Mouse (Mus musculus): Measurements from ENCODE around the gene Setd1b. TPM values are rescaled to one million over a fixed set of nuclear protein-coding genes. Genes with fewer than 3 reads are reported as not detected.

The Setd1b gene
- polyA plus RNA-seq, 1 experiment from 2014 or later, result 4.5 TPM

- H3K9me3 ChIP-seq (ENCODE audit: control insufficient read depth, low read length), result no peaks in the 10 kb centered on the region
- H3K4me1 ChIP-seq (replicated peaks; ENCODE audit: control insufficient read depth, insufficient read depth), result peaks cover 4% of the 10 kb centered on the region
- peak; percentile 0; the same call in 1 of the 2 replicates for ATAC-seq (ENCODE audit: low FRiP score, low TSS enrichment)
- no peaks in the 10 kb centered on the region for H3K27me3 ChIP-seq (ENCODE audit: control insufficient read depth, insufficient read depth, low read length)
- 21% methylated on average over 7 of the region's 7 CpGs for WGBS
- peaks cover 30% of the 10 kb centered on the region for H3K36me3 ChIP-seq (ENCODE audit: control insufficient read depth, insufficient read depth, low read length)
- peak overlapping the region; percentile 30; the same call in 1 of the 2 replicates for H3K4me3 ChIP-seq (ENCODE audit: low read depth, low read length)
- TF ChIP-seq CTCF (IDR thresholded peaks at IDR 0.05; ENCODE audit: low read depth) (no peak), EP300 (optimal IDR thresholded peaks at IDR 0.05) (no peak)
- H3K4me2 ChIP-seq (replicated peaks; ENCODE audit: low read depth), result peak overlapping the region; percentile 48
- H3K9ac ChIP-seq (ENCODE audit: low read length), result peak overlapping the region; percentile 31; the same call in 1 of the 2 replicates
- DNase-seq (ENCODE audit: low spot score), result no peak
- H3K27ac ChIP-seq (replicated peaks), result no peak overlapping the region
Observed at GRCm38 (mm10) chr5:123150641-123151040, 8.6 kb downstream of the Setd1b start.

GRCm38 (mm10) chr5:123151077-123151476 is 9.1 kb downstream of the Setd1b start:
- ATAC-seq (ENCODE audit: low FRiP score, low TSS enrichment) (peak; percentile 41), DNase-seq (ENCODE audit: low spot score) (peak; percentile 61)
- Histone ChIP-seq H3K9ac (ENCODE audit: low read length) (peak overlapping the region; percentile 31; the same call in 1 of the 2 replicates), H3K4me1 (replicated peaks; ENCODE audit: control insufficient read depth, insufficient read depth) (peaks cover 4% of the 10 kb centered on the region), H3K4me2 (replicated peaks; ENCODE audit: low read depth) (peak overlapping the region; percentile 48), H3K9me3 (ENCODE audit: control insufficient read depth, low read length) (no peaks in the 10 kb centered on the region), H3K4me3 (ENCODE audit: low read depth, low read length) (0 out of 2 replicates have a peak overlapping the region, but pooled peaks have one; percentile 30), H3K27ac (replicated peaks) (no peak overlapping the region), H3K27me3 (ENCODE audit: control insufficient read depth, insufficient read depth, low read length) (no peaks in the 10 kb centered on the region), H3K36me3 (ENCODE audit: control insufficient read depth, insufficient read depth, low read length) (peaks cover 30% of the 10 kb centered on the region)
- TF ChIP-seq CTCF (IDR thresholded peaks at IDR 0.05; ENCODE audit: low read depth) (no peak), EP300 (optimal IDR thresholded peaks at IDR 0.05) (no peak)
- WGBS, result 18% methylated on average over 7 of the region's 7 CpGs

- Histone ChIP-seq H3K9me3 (ENCODE audit: control insufficient read depth, low read length) (no peaks in the 10 kb centered on the region), H3K4me3 (ENCODE audit: low read depth, low read length) (no peak overlapping the region), H3K36me3 (ENCODE audit: control insufficient read depth, insufficient read depth, low read length) (peaks cover 26% of the 10 kb centered on the region), H3K27me3 (ENCODE audit: control insufficient read depth, insufficient read depth, low read length) (no peaks in the 10 kb centered on the region), H3K9ac (ENCODE audit: low read length) (no peak overlapping the region), H3K4me2 (replicated peaks; ENCODE audit: low read depth) (no peak overlapping the region), H3K27ac (replicated peaks) (no peak overlapping the region), H3K4me1 (replicated peaks; ENCODE audit: control insufficient read depth, insufficient read depth) (peaks cover 4% of the 10 kb centered on the region)
- TF ChIP-seq EP300 (optimal IDR thresholded peaks at IDR 0.05), result no peak
- TF ChIP-seq CTCF (IDR thresholded peaks at IDR 0.05; ENCODE audit: low read depth), result no peak
- ATAC-seq (ENCODE audit: low FRiP score, low TSS enrichment) (no peak), DNase-seq (ENCODE audit: low spot score) (no peak)
- 90% methylated on average over 13 of the region's 19 CpGs for WGBS
Observed at GRCm38 (mm10) chr5:123151707-123152362, 9.8 kb downstream of the Setd1b start.

GRCm38 (mm10) chr5:123152901-123153300 is 10.9 kb downstream of the Setd1b start:
- WGBS, result 77% methylated on average over 1 of the region's 1 CpGs
- H3K9ac ChIP-seq (ENCODE audit: low read length), result no peak overlapping the region
- H3K36me3 ChIP-seq (ENCODE audit: control insufficient read depth, insufficient read depth, low read length), result peaks cover 31% of the 10 kb centered on the region

DNA sequence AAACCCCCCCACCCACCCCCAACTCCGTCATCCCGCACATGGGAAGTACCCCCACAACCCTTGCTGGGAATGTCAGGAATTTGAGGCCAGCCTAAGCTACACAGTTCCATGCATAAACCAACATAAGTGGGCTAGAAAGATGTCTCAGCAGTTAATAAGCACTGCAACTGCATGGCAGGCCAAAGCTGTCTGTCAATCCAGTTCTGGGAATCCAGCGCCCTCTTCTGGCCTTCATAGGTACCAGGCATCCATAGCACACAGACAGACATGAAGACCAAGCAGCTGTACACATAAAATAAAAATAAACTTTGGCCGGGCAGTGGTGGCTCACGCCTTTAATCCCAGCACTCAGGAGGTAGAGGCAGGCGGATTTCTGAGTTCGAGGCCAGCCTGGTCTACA is 13.4 kb downstream of the Setd1b start:
- TF ChIP-seq EP300 (optimal IDR thresholded peaks at IDR 0.05) (no peak), CTCF (IDR thresholded peaks at IDR 0.05; ENCODE audit: low read depth) (peak; percentile 85)
- H3K4me2 ChIP-seq (replicated peaks; ENCODE audit: low read depth), result no peak overlapping the region
- H3K9ac ChIP-seq (ENCODE audit: low read length), result no peak overlapping the region
- WGBS, result 36% methylated on average over 7 of the region's 7 CpGs
- DNase-seq (ENCODE audit: low spot score) (peak; percentile 72), ATAC-seq (ENCODE audit: low FRiP score, low TSS enrichment) (0 out of 2 replicates have a peak, but pooled peaks have one; percentile 18)
- no peaks in the 10 kb centered on the region for H3K9me3 ChIP-seq (ENCODE audit: control insufficient read depth, low read length)
- no peak overlapping the region for H3K27ac ChIP-seq (replicated peaks)
- H3K4me3 ChIP-seq (ENCODE audit: low read depth, low read length), result no peak overlapping the region
- no peaks in the 10 kb centered on the region for H3K27me3 ChIP-seq (ENCODE audit: control insufficient read depth, insufficient read depth, low read length)
- H3K4me1 ChIP-seq (replicated peaks; ENCODE audit: control insufficient read depth, insufficient read depth), result peaks cover 4% of the 10 kb centered on the region
- peaks cover 42% of the 10 kb centered on the region for H3K36me3 ChIP-seq (ENCODE audit: control insufficient read depth, insufficient read depth, low read length)

More at GRCm38 (mm10) chr5:123152901-123153300, 10.9 kb downstream of the Setd1b start:
- Histone ChIP-seq H3K4me1 (replicated peaks; ENCODE audit: control insufficient read depth, insufficient read depth) (peaks cover 4% of the 10 kb centered on the region), H3K9me3 (ENCODE audit: control insufficient read depth, low read length) (no peaks in the 10 kb centered on the region), H3K4me2 (replicated peaks; ENCODE audit: low read depth) (no peak overlapping the region), H3K27ac (replicated peaks) (no peak overlapping the region), H3K4me3 (ENCODE audit: low read depth, low read length) (no peak overlapping the region), H3K27me3 (ENCODE audit: control insufficient read depth, insufficient read depth, low read length) (no peaks in the 10 kb centered on the region)
- DNase-seq (ENCODE audit: low spot score) (no peak), ATAC-seq (ENCODE audit: low FRiP score, low TSS enrichment) (no peak)
- TF ChIP-seq EP300 (optimal IDR thresholded peaks at IDR 0.05), result no peak
- no peak for TF ChIP-seq CTCF (IDR thresholded peaks at IDR 0.05; ENCODE audit: low read depth)

DNA sequence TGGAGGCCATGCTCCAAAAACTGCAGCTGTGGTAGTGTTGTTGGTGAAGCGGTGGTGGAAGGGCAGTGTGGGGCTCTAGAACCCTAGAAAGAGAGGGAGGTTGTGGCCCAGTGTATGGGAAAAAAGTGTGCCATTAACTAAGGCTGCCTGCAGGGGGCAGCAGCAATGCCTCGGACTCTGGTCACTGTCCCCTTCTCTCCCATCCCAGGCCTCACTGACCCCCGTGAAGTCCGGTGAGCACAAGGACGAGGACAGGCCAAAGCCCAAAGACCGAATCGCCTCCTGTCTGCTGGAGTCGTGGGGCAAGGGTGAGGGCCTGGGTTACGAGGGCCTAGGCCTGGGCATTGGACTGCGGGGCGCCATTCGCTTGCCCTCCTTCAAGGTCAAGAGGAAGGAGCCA is 14.8 kb downstream of the Setd1b start:
- no peak overlapping the region for H3K9ac ChIP-seq (ENCODE audit: low read length)
- H3K4me3 ChIP-seq (ENCODE audit: low read depth, low read length), result no peak overlapping the region
- no peak for ATAC-seq (ENCODE audit: low FRiP score, low TSS enrichment)
- WGBS, result 90% methylated on average over 12 of the region's 12 CpGs
- H3K27me3 ChIP-seq (ENCODE audit: control insufficient read depth, insufficient read depth, low read length), result no peaks in the 10 kb centered on the region
- no peaks in the 10 kb centered on the region for H3K9me3 ChIP-seq (ENCODE audit: control insufficient read depth, low read length)
- TF ChIP-seq EP300 (optimal IDR thresholded peaks at IDR 0.05) (no peak), CTCF (IDR thresholded peaks at IDR 0.05; ENCODE audit: low read depth) (peak; percentile 67)
- H3K27ac ChIP-seq (replicated peaks), result no peak overlapping the region
- H3K36me3 ChIP-seq (ENCODE audit: control insufficient read depth, insufficient read depth, low read length), result peaks cover 49% of the 10 kb centered on the region
- H3K4me1 ChIP-seq (replicated peaks; ENCODE audit: control insufficient read depth, insufficient read depth), result no peaks in the 10 kb centered on the region
- no peak overlapping the region for H3K4me2 ChIP-seq (replicated peaks; ENCODE audit: low read depth)
- DNase-seq (ENCODE audit: low spot score), result no peak
